Comparison of ENCODE assay signal across 10 mouse cellular contexts in genomic region chr17:3349939-3350338, GRCm38 (mm10). TPM values are rescaled to one million over a fixed set of nuclear protein-coding genes. Genes with fewer than 3 reads are reported as not detected.
DNase-seq lines count a peak whose midpoint lies in the region; ATAC-seq and TF ChIP-seq lines count a peak whose summit lies in the region.
"Had no signal": no experiment of that assay in that cellular context is flagged by ENCODE, and none has a peak within 500 bp of the region (broad histone marks: within the 10 kb centered on the region; RNA-seq: fewer than 3 reads in every experiment).

No protein-coding gene starts in this region.

- no peak overlapping the region for H3K4me3 ChIP-seq in cerebellum, adult 2 months (replicated peaks; ENCODE audit: insufficient read depth, low read depth, low read length)
- H3K4me3 ChIP-seq in heart, embryonic 16.5 days (ENCODE audit: low read length): no peak overlapping the region
- H3K4me3 ChIP-seq: embryonic facial prominence, embryonic 15.5 days; hindbrain, embryonic 15.5 days had no signal

- no peaks in the 10 kb centered on the region for H3K4me1 ChIP-seq in cerebellum, adult 2 months (ENCODE audit: control insufficient read depth, insufficient read depth, low read length)
- H3K4me1 ChIP-seq in heart, embryonic 16.5 days (ENCODE audit: control insufficient read depth, insufficient read depth, low read length): no peaks in the 10 kb centered on the region

- H3K27me3 ChIP-seq in cerebellum, adult 2 months (ENCODE audit: control insufficient read depth, insufficient read depth, low read length): no peaks in the 10 kb centered on the region
- H3K27me3 ChIP-seq in heart, embryonic 16.5 days (ENCODE audit: control insufficient read depth, insufficient read depth, low read length): no peaks in the 10 kb centered on the region
- H3K27me3 ChIP-seq: embryonic facial prominence, embryonic 15.5 days; hindbrain, embryonic 15.5 days had no signal

- TF ChIP-seq POLR2A in cerebellum, adult 2 months (IDR thresholded peaks at IDR 0.05; ENCODE audit: borderline replicate concordance, insufficient read depth, low read length): no peak

- H3K4me2 ChIP-seq in heart, embryonic 16.5 days (ENCODE audit: low read depth, low read length): peak overlapping the region; percentile 12; the same call in 1 of the 2 replicates
- H3K4me2 ChIP-seq: embryonic facial prominence, embryonic 15.5 days; hindbrain, embryonic 15.5 days had no signal

- peak; percentile 49; the same call in 1 of the 2 replicates for ATAC-seq in heart, embryonic 16.5 days (replicated peaks; ENCODE audit: extremely low read depth, insufficient read depth, low FRiP score)

- no peak overlapping the region for H3K9ac ChIP-seq in heart, embryonic 16.5 days (ENCODE audit: low read length)
- H3K9ac ChIP-seq: embryonic facial prominence, embryonic 15.5 days; hindbrain, embryonic 15.5 days had no signal

- DNase-seq in cerebellum, adult 2 months: peak; percentile 37 to 70
- no peak for DNase-seq in cerebellum, adult 8-10 months
- peak; percentile 94 for DNase-seq in 416B (ENCODE audit: low read depth)
- peak; percentile 71 for DNase-seq in adrenal gland, postnatal 25 days
- DNase-seq in thymus, adult 18-20 months: no peak
- DNase-seq in spleen, postnatal 10 days (ENCODE audit: low spot score in 2 of 2): no peak
- no peak for DNase-seq in frontal cortex, postnatal 36 days (ENCODE audit: low spot score in 2 of 2)

- WGBS in cerebellum, adult 2 months: 26% methylated on average over 12 of the region's 12 CpGs
- WGBS in heart, embryonic 16.5 days: 40% methylated on average over 12 of the region's 12 CpGs

- H3K9me3 ChIP-seq in heart, embryonic 16.5 days (replicated peaks; ENCODE audit: control insufficient read depth, low read length): no peaks in the 10 kb centered on the region
- H3K9me3 ChIP-seq: embryonic facial prominence, embryonic 15.5 days; hindbrain, embryonic 15.5 days had no signal

- no peaks in the 10 kb centered on the region for H3K36me3 ChIP-seq in heart, embryonic 16.5 days (ENCODE audit: control insufficient read depth, insufficient read depth)
- H3K36me3 ChIP-seq: embryonic facial prominence, embryonic 15.5 days; hindbrain, embryonic 15.5 days had no signal

- no peak for TF ChIP-seq CTCF in cerebellum, adult 2 months (IDR thresholded peaks at IDR 0.05; ENCODE audit: borderline replicate concordance, insufficient read depth, low read depth, low read length)

- H3K27ac ChIP-seq in cerebellum, adult 2 months (ENCODE audit: insufficient read depth, low read length): no peak overlapping the region
- no peak overlapping the region for H3K27ac ChIP-seq in heart, embryonic 16.5 days (ENCODE audit: low read length)
- H3K27ac ChIP-seq: embryonic facial prominence, embryonic 15.5 days; hindbrain, embryonic 15.5 days had no signal

RNA-seq across cellular contexts. Expression of gene Tiam2, which starts 23.6 kb away (rescaled TPM):
- polyA plus RNA-seq in cerebellum, adult 2 months (2012; rRNA removed): 5.4 and 6.2 TPM in 2 replicates
- total RNA-seq in adrenal gland, postnatal 25 days (2021): 45.6 and 47.1 TPM in 2 replicates
- 3.5 and 3.9 TPM in 2 replicates for polyA plus RNA-seq in heart, embryonic 16.5 days (2015; fragmentation: Nextera tagmentation; extraction: Ambion mirVana)

Comparison
In these comparisons a context has a peak if more than half of its experiments do, and no peak if none do; other contexts are left out.
1. DNase-seq: peak in cerebellum, adult 2 months (2 of 2), 416B (single experiment) and adrenal gland, postnatal 25 days (single experiment); none in cerebellum, adult 8-10 months (single experiment), thymus, adult 18-20 months (0 of 2), spleen, postnatal 10 days (0 of 2) and frontal cortex, postnatal 36 days (0 of 2).